Mouse (Mus musculus) activated CD4-positive, CD25-positive, alpha-beta regulatory T cell (primary cell): ENCODE results near the gene Hand2. TPM values are rescaled to one million over a fixed set of nuclear protein-coding genes. Genes with fewer than 3 reads are reported as not detected.

ENCODE experiments used
- polyA plus RNA-seq, 2 experiments: library from polyadenylated mRNA; unstranded; fragments of 100-300 nt; shearing (Covaris generic); gene quantifications; one replicate each; pipeline ENCODE4 v1.2.1; 2017

Hand2 gene
- polyA plus RNA-seq: not detected

GRCm38 (mm10) chr8:57320851-57321743 lies at the start of gene Hand2:
Gene Hand2 (plus strand): TSS chr8:57320983.

Other genes with a start within 250 kb of the Hand2 start
- not detected for gene Scrg1, start 134.9 kb downstream of the Hand2 start, polyA plus RNA-seq
- 1 to 10 TPM; 5.1 to 6.9 TPM for gene Sap30, start 166.9 kb downstream of the Hand2 start, polyA plus RNA-seq
- gene Hmgb2, start 190.9 kb downstream of the Hand2 start, polyA plus RNA-seq: 100 to 1,000 TPM; 162 to 255 TPM